Mouse (Mus musculus) forebrain, embryonic 13.5 days (tissue): ENCODE data around the gene Slc10a7. TPM values are rescaled to one million over a fixed set of nuclear protein-coding genes. Genes with fewer than 3 reads are reported as not detected.

Source experiments
- ATAC-seq: fragments of 200-750 bp; cut with Nextera tagmentation; 2 replicates; pipeline ENCODE4 v1.8.0; 2017
- H3K27ac ChIP-seq: fragments of 300-500 bp; sonication (generic); 2 replicates; pipeline ENCODE4 v1.5.1; 2015; ENCODE audit warnings: inconsistent platforms, mild to moderate bottlenecking, moderate library complexity
- H3K27me3 ChIP-seq: fragments of 300-500 bp; sonication (generic); 2 replicates; pipeline ENCODE4 v1.6.1; 2015; ENCODE audit warnings: mild to moderate bottlenecking, inconsistent platforms
- H3K36me3 ChIP-seq: fragments of 300-500 bp; sonication (generic); 2 replicates; pipeline ENCODE4 v1.6.1; 2015; ENCODE audit warnings: mild to moderate bottlenecking, inconsistent platforms; ENCODE audit not compliant: poor library complexity, severe bottlenecking
- H3K4me1 ChIP-seq: fragments of 300-500 bp; sonication (generic); 2 replicates; pipeline ENCODE4 v1.6.1; 2015; ENCODE audit warnings: inconsistent platforms
- H3K4me2 ChIP-seq: fragments of 300-500 bp; sonication (generic); 2 replicates; pipeline ENCODE4 v1.6.1; 2015; ENCODE audit warnings: inconsistent platforms, mild to moderate bottlenecking, moderate library complexity
- H3K4me3 ChIP-seq: fragments of 300-500 bp; sonication (generic); 2 replicates; pipeline ENCODE4 v1.5.1; 2015; ENCODE audit warnings: mild to moderate bottlenecking, inconsistent platforms
- H3K9ac ChIP-seq: fragments of 300-500 bp; sonication (generic); 2 replicates; pipeline ENCODE4 v1.6.1; 2015; ENCODE audit warnings: mild to moderate bottlenecking, inconsistent platforms
- H3K9me3 ChIP-seq: fragments of 300-500 bp; sonication (generic); replicated peaks from 2 replicates; pipeline ENCODE4 v1.6.1; 2016; ENCODE audit warnings: inconsistent platforms
- WGBS: fragments of 180-500 bp; shearing (Covaris S2); methylation state at CpG from one replicate; pipeline ENCODE4 v1.1.7; 2015; 5-methylcytosine and 5-hydroxymethylcytosine counted together
- polyA plus RNA-seq: library from polyadenylated mRNA; unstranded; fragments of >200 nt; fragmentation: Nextera tagmentation; extraction: Ambion mirVana; gene quantifications from 2 replicates; pipeline ENCODE4 v1.2.1, GENCODE M21; 2015

Slc10a7 gene
- polyA plus RNA-seq, 1 experiment from 2014 or later = 11.4 TPM

GRCm38 (mm10) chr8:78630414-78631164, 121.4 kb downstream of the Slc10a7 start:
- ATAC-seq = no peak
- H3K27me3 ChIP-seq = no peaks in the 10 kb centered on the region
- H3K9me3 ChIP-seq = no peaks in the 10 kb centered on the region
- peaks cover 29% of the 10 kb centered on the region for H3K4me1 ChIP-seq
- WGBS = 68% methylated on average over 19 of the region's 19 CpGs
- H3K36me3 ChIP-seq = no peaks in the 10 kb centered on the region
- no peak overlapping the region for H3K4me3 ChIP-seq
- no peak overlapping the region for H3K4me2 ChIP-seq
- peak overlapping the region; percentile 5; the same call in 1 of the 2 replicates for H3K27ac ChIP-seq
- H3K9ac ChIP-seq = no peak overlapping the region

GRCm38 (mm10) chr8:78633012-78633411, 123.9 kb downstream of the Slc10a7 start:
- H3K4me1 ChIP-seq = peaks cover 29% of the 10 kb centered on the region
- H3K36me3 ChIP-seq = no peaks in the 10 kb centered on the region
- no peak overlapping the region for H3K9ac ChIP-seq
- no peak overlapping the region for H3K4me2 ChIP-seq
- no peaks in the 10 kb centered on the region for H3K9me3 ChIP-seq
- no peaks in the 10 kb centered on the region for H3K27me3 ChIP-seq
- 35% methylated on average over 12 of the region's 12 CpGs for WGBS
- no peak overlapping the region for H3K27ac ChIP-seq
- ATAC-seq = no peak
- H3K4me3 ChIP-seq = no peak overlapping the region

GRCm38 (mm10) chr8:78634018-78634417, 124.9 kb downstream of the Slc10a7 start:
- peak overlapping the region; percentile 47 for H3K4me2 ChIP-seq
- no peak for ATAC-seq
- no peaks in the 10 kb centered on the region for H3K27me3 ChIP-seq
- H3K36me3 ChIP-seq = no peaks in the 10 kb centered on the region
- 29% methylated on average over 3 of the region's 3 CpGs for WGBS
- H3K27ac ChIP-seq = no peak overlapping the region
- peaks cover 29% of the 10 kb centered on the region for H3K4me1 ChIP-seq
- H3K9ac ChIP-seq = no peak overlapping the region
- no peak overlapping the region for H3K4me3 ChIP-seq
- no peaks in the 10 kb centered on the region for H3K9me3 ChIP-seq

GRCm38 (mm10) chr8:78634523-78635240, 125.5 kb downstream of the Slc10a7 start:
- Histone ChIP-seq H3K9me3 (no peaks in the 10 kb centered on the region), H3K27ac (peak overlapping the region; percentile 32; the same call in 1 of the 2 replicates), H3K36me3 (no peaks in the 10 kb centered on the region), H3K4me2 (peak overlapping the region; percentile 47), H3K9ac (no peak overlapping the region), H3K4me3 (peak overlapping the region; percentile 6; the same call in 1 of the 2 replicates), H3K4me1 (peaks cover 29% of the 10 kb centered on the region), H3K27me3 (no peaks in the 10 kb centered on the region)
- peak; percentile 85 for ATAC-seq
- WGBS = 32% methylated on average over 17 of the region's 17 CpGs

- peak; percentile 31 for ATAC-seq
- 66% methylated on average over 8 of the region's 8 CpGs for WGBS
Observed at GRCm38 (mm10) chr8:78635241-78635771, 126.2 kb downstream of the Slc10a7 start.

GRCm38 (mm10) chr8:78641919-78642318, 132.8 kb downstream of the Slc10a7 start:
- H3K4me2 ChIP-seq = no peak overlapping the region
- H3K4me1 ChIP-seq = no peaks in the 10 kb centered on the region
- ATAC-seq = no peak
- no peak overlapping the region for H3K9ac ChIP-seq
- H3K27ac ChIP-seq = no peak overlapping the region
- peaks cover 5% of the 10 kb centered on the region; the same call in 1 of the 2 replicates for H3K9me3 ChIP-seq
- no peak overlapping the region for H3K4me3 ChIP-seq
- peaks cover 5% of the 10 kb centered on the region; the same call in 1 of the 2 replicates for H3K36me3 ChIP-seq
- WGBS = 92% methylated on average over 9 of the region's 9 CpGs
- no peaks in the 10 kb centered on the region for H3K27me3 ChIP-seq

More at GRCm38 (mm10) chr8:78635241-78635771, 126.2 kb downstream of the Slc10a7 start:
- Histone ChIP-seq H3K9me3 (no peaks in the 10 kb centered on the region), H3K27me3 (no peaks in the 10 kb centered on the region), H3K9ac (no peak overlapping the region), H3K4me3 (no peak overlapping the region), H3K36me3 (no peaks in the 10 kb centered on the region), H3K4me2 (no peak overlapping the region), H3K4me1 (peaks cover 29% of the 10 kb centered on the region), H3K27ac (no peak overlapping the region; the same call in 1 of the 2 replicates)

- Histone ChIP-seq H3K4me2 (no peak overlapping the region), H3K36me3 (peaks cover 5% of the 10 kb centered on the region; the same call in 1 of the 2 replicates), H3K27ac (no peak overlapping the region), H3K27me3 (no peaks in the 10 kb centered on the region), H3K9me3 (peaks cover 5% of the 10 kb centered on the region; the same call in 1 of the 2 replicates), H3K4me1 (peaks cover 4% of the 10 kb centered on the region; the same call in 1 of the 2 replicates), H3K9ac (no peak overlapping the region), H3K4me3 (no peak overlapping the region)
- 76% methylated on average over 5 of the region's 5 CpGs for WGBS
- ATAC-seq = no peak
Observed at GRCm38 (mm10) chr8:78642376-78642775, 133.2 kb downstream of the Slc10a7 start.

GRCm38 (mm10) chr8:78647000-78647656, 138.0 kb downstream of the Slc10a7 start:
- whole genome bisulfite sequencing = 55% methylated on average over 8 of the region's 8 CpGs
- H3K27me3 ChIP-seq = no peaks in the 10 kb centered on the region
- peaks cover 6% of the 10 kb centered on the region; the same call in 1 of the 2 replicates for H3K4me1 ChIP-seq
- H3K4me3 ChIP-seq = no peak overlapping the region
- peaks cover 5% of the 10 kb centered on the region; the same call in 1 of the 2 replicates for H3K9me3 ChIP-seq
- H3K9ac ChIP-seq = no peak overlapping the region
- H3K4me2 ChIP-seq = no peak overlapping the region
- ATAC-seq = no peak
- H3K36me3 ChIP-seq = peaks cover 5% of the 10 kb centered on the region; the same call in 1 of the 2 replicates
- no peak overlapping the region for H3K27ac ChIP-seq

- Histone ChIP-seq H3K4me3 (no peak overlapping the region), H3K9me3 (peaks cover 5% of the 10 kb centered on the region; the same call in 1 of the 2 replicates), H3K4me2 (no peak overlapping the region), H3K36me3 (peaks cover 5% of the 10 kb centered on the region; the same call in 1 of the 2 replicates), H3K4me1 (peaks cover 6% of the 10 kb centered on the region; the same call in 1 of the 2 replicates), H3K27me3 (no peaks in the 10 kb centered on the region), H3K27ac (no peak overlapping the region), H3K9ac (no peak overlapping the region)
- ATAC-seq = no peak
- WGBS = 78% methylated on average over 4 of the region's 4 CpGs
Observed at GRCm38 (mm10) chr8:78647846-78648245, 138.7 kb downstream of the Slc10a7 start.

- no peak overlapping the region for H3K9ac ChIP-seq
- H3K36me3 ChIP-seq = peaks cover 5% of the 10 kb centered on the region; the same call in 1 of the 2 replicates
- ATAC-seq = no peak
- peaks cover 6% of the 10 kb centered on the region; the same call in 1 of the 2 replicates for H3K4me1 ChIP-seq
- peaks cover 5% of the 10 kb centered on the region; the same call in 1 of the 2 replicates for H3K9me3 ChIP-seq
- H3K4me3 ChIP-seq = no peak overlapping the region
- H3K27me3 ChIP-seq = no peaks in the 10 kb centered on the region
- WGBS = 52% methylated on average over 7 of the region's 7 CpGs
- H3K27ac ChIP-seq = no peak overlapping the region
- H3K4me2 ChIP-seq = no peak overlapping the region
Observed at GRCm38 (mm10) chr8:78648918-78649317, 139.8 kb downstream of the Slc10a7 start.

- Histone ChIP-seq H3K9me3 (no peaks in the 10 kb centered on the region), H3K4me3 (no peak overlapping the region), H3K27me3 (no peaks in the 10 kb centered on the region), H3K36me3 (no peaks in the 10 kb centered on the region), H3K9ac (no peak overlapping the region), H3K27ac (no peak overlapping the region), H3K4me2 (no peak overlapping the region), H3K4me1 (peaks cover 6% of the 10 kb centered on the region; the same call in 1 of the 2 replicates)
- no peak for ATAC-seq
- 85% methylated on average over 3 of the region's 3 CpGs for WGBS
Observed at GRCm38 (mm10) chr8:78651670-78652069, 142.5 kb downstream of the Slc10a7 start.
